Mouse (Mus musculus): ENCODE data around the gene Epb41l1.

- TF ChIP-seq CTCF (IDR thresholded peaks at IDR 0.05; ENCODE audit: low read depth), result no peak
- no peak for TF ChIP-seq EP300 (IDR thresholded peaks at IDR 0.05; ENCODE audit: low read depth)
These were observed 73.8 kb downstream of the Epb41l1 start for GRCm38 (mm10) chr2:156494465-156494864.
